Mouse (Mus musculus): ENCODE data around the gene Tmem221. TPM values are rescaled to one million over a fixed set of nuclear protein-coding genes. Genes with fewer than 3 reads are reported as not detected.

The Tmem221 gene
- total and polyA plus RNA-seq, 3 experiments: 1.7 to 5.1 TPM; not detected in 1

DNA sequence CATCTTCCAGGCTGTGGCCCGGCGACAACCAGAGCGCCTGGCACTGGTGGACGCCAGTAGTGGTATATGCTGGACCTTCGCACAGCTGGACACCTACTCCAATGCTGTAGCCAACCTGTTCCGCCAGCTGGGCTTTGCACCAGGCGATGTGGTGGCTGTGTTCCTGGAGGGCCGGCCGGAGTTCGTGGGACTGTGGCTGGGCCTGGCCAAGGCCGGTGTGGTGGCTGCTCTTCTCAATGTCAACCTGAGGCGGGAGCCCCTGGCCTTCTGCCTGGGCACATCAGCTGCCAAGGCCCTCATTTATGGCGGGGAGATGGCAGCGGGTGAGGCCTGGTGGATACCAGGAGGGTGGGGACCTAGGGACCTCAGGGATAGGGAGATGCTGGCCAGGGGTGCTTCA is 20.8 kb upstream of the Tmem221 start:
- no peaks in the 10 kb centered on the region for H3K9me3 ChIP-seq (replicated peaks; ENCODE audit: insufficient read depth, low read length)
- H3K27ac ChIP-seq (ENCODE audit: control insufficient read depth, low read depth, low read length): no peak overlapping the region
- H3K36me3 ChIP-seq (ENCODE audit: control insufficient read depth in 1 of 2, insufficient read depth in 2 of 2, low read length in 2 of 2): no peaks in the 10 kb centered on the region
- H3K27me3 ChIP-seq (ENCODE audit: control insufficient read depth in 1 of 2, insufficient read depth in 2 of 2, low read length in 2 of 2): no peaks in the 10 kb centered on the region
- H3K4me3 ChIP-seq (ENCODE audit: control insufficient read depth in 1 of 2, insufficient read depth in 1 of 2, low read depth in 2 of 2, low read length in 2 of 2): no peak overlapping the region
- no peak for DNase-seq (ENCODE audit: low read depth, low spot score)
- H3K4me1 ChIP-seq (ENCODE audit: control insufficient read depth in 1 of 2, insufficient read depth in 2 of 2, low read length in 2 of 2): 0 out of 4 replicates have a peak, but pooled peaks cover 0 to 4% of the 10 kb centered on the region in 2 experiments
- no peaks in the 10 kb centered on the region for H3K79me2 ChIP-seq (ENCODE audit: control insufficient read depth, insufficient read depth, low read length, poor library complexity)
- H3K9ac ChIP-seq (ENCODE audit: control insufficient read depth, low read depth, low read length, poor library complexity, severe bottlenecking): no peak overlapping the region
- TF ChIP-seq MEF2A (IDR thresholded peaks at IDR 0.05; ENCODE audit: extremely low read depth, insufficient replicate concordance, low read depth, low read length, poor library complexity, severe bottlenecking) (no peak), ELF1 (IDR thresholded peaks at IDR 0.05; ENCODE audit: low read depth, low read length) (no peak), MYB (IDR thresholded peaks at IDR 0.05; ENCODE audit: low read depth, low read length) (no peak), USF2 (IDR thresholded peaks at IDR 0.05; ENCODE audit: borderline replicate concordance in 1 of 2, insufficient read depth in 1 of 2, low read depth in 1 of 2, low read length in 2 of 2) (no peak), CTCF (IDR thresholded peaks at IDR 0.05 in 2 of 3, conservative IDR thresholded peaks at IDR 0.05 in 1 of 3; ENCODE audit: control insufficient read depth in 1 of 3, insufficient read depth in 1 of 3, low read depth in 2 of 3, low read length in 3 of 3, poor library complexity in 1 of 3, severe bottlenecking in 1 of 3) (no peak), EP300 (IDR thresholded peaks at IDR 0.05; ENCODE audit: low read depth in 1 of 2, low read length in 2 of 2) (no peak), ZKSCAN1 (IDR thresholded peaks at IDR 0.05; ENCODE audit: low read depth, low read length) (no peak), POLR2A (IDR thresholded peaks at IDR 0.05; ENCODE audit: control insufficient read depth in 1 of 2, insufficient read depth in 1 of 2, low read depth in 1 of 2, low read length in 2 of 2, poor library complexity in 1 of 2) (no peak), BHLHE40 (IDR thresholded peaks at IDR 0.05; ENCODE audit: borderline replicate concordance, low read depth, low read length) (no peak), RAD21 (IDR thresholded peaks at IDR 0.05; ENCODE audit: low read depth, low read length) (no peak)

DNA sequence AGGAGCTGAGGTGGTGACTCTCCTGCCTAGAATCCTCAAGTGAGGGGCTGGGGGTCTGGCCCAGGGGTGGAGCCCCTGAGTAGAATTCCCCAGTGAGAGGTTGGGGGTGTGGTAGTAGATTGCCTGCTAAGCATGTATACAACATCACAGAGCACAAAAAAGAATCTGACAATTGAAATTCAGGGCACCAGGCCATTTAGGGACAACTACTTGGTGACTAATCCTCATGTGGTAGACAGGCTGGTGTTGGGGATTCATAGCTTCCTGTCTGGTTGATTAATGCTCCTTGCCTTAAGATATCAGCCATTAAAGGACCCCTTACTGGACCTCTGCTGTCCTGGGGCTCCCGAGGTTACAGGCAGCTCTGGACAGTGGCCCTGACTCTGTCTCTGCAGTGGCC is 20.3 kb upstream of the Tmem221 start:
- no peaks in the 10 kb centered on the region; a peak in 1 of 4 replicates for H3K27me3 ChIP-seq (ENCODE audit: control insufficient read depth in 1 of 2, insufficient read depth in 2 of 2, low read length in 2 of 2)
- no peak overlapping the region for H3K27ac ChIP-seq (ENCODE audit: control insufficient read depth, low read depth, low read length)
- DNase-seq (ENCODE audit: low read depth, low spot score): no peak
- no peak overlapping the region for H3K4me3 ChIP-seq (ENCODE audit: control insufficient read depth in 1 of 2, insufficient read depth in 1 of 2, low read depth in 2 of 2, low read length in 2 of 2)
- no peak overlapping the region for H3K9ac ChIP-seq (ENCODE audit: control insufficient read depth, low read depth, low read length, poor library complexity, severe bottlenecking)
- TF ChIP-seq NELFE (IDR thresholded peaks at IDR 0.05; ENCODE audit: low read depth, low read length): no peak
- TF ChIP-seq MEF2A (IDR thresholded peaks at IDR 0.05; ENCODE audit: extremely low read depth, insufficient replicate concordance, low read depth, low read length, poor library complexity, severe bottlenecking): no peak
- TF ChIP-seq CTCF (IDR thresholded peaks at IDR 0.05 in 2 of 3, conservative IDR thresholded peaks at IDR 0.05 in 1 of 3; ENCODE audit: control insufficient read depth in 1 of 3, insufficient read depth in 1 of 3, low read depth in 2 of 3, low read length in 3 of 3, poor library complexity in 1 of 3, severe bottlenecking in 1 of 3): no peak
- no peak for TF ChIP-seq ZC3H11A (IDR thresholded peaks at IDR 0.05; ENCODE audit: low read depth, low read length)
- TF ChIP-seq TBP (IDR thresholded peaks at IDR 0.05; ENCODE audit: low read depth, low read length): no peak
- TF ChIP-seq E2F4 (IDR thresholded peaks at IDR 0.05; ENCODE audit: borderline replicate concordance, low read depth, low read length): no peak
- no peak for TF ChIP-seq MYC (IDR thresholded peaks at IDR 0.05; ENCODE audit: low read depth, low read length)
- H3K79me2 ChIP-seq (ENCODE audit: control insufficient read depth, insufficient read depth, low read length, poor library complexity): no peaks in the 10 kb centered on the region
- H3K9me3 ChIP-seq (replicated peaks; ENCODE audit: insufficient read depth, low read length): no peaks in the 10 kb centered on the region
- H3K4me1 ChIP-seq (ENCODE audit: control insufficient read depth in 1 of 2, insufficient read depth in 2 of 2, low read length in 2 of 2): 0 out of 4 replicates have a peak, but pooled peaks cover 0 to 4% of the 10 kb centered on the region in 2 experiments
- H3K36me3 ChIP-seq (ENCODE audit: control insufficient read depth in 1 of 2, insufficient read depth in 2 of 2, low read length in 2 of 2): no peaks in the 10 kb centered on the region
